Mouse (Mus musculus): ENCODE data around the gene Mtx3. TPM values are rescaled to one million over a fixed set of nuclear protein-coding genes. Genes with fewer than 3 reads are reported as not detected.
"Not testable (repeated sequence)": the region's sequence is repeated elsewhere in the genome, so short reads cannot be mapped to it uniquely, and the experiment has no call there.

The Mtx3 gene
- polyA plus RNA-seq (2012; rRNA removed) (27.3 and 28.1 TPM in 2 replicates), polyA plus RNA-seq (2014; fragmentation: Nextera tagmentation; extraction: Ambion mirVana) (5.6 and 6.9 TPM in 2 replicates)

- Histone ChIP-seq H3K4me1 (ENCODE audit: control insufficient read depth, insufficient read depth, low read length) (peaks cover 6% of the 10 kb centered on the region; the same call in 1 of the 2 replicates), H3K9ac (ENCODE audit: low read depth, low read length, severe bottlenecking) (peak within 1 kb of the TSS; percentile 85), H3K36me3 (ENCODE audit: control insufficient read depth, insufficient read depth, low read length) (peaks cover 23% of the 10 kb centered on the region), H3K27me3 (ENCODE audit: control insufficient read depth, insufficient read depth, low read length) (no peaks in the 10 kb centered on the region), H3K9me3 (ENCODE audit: control insufficient read depth, low read length) (no peaks in the 10 kb centered on the region), H3K4me3 (replicated peaks; ENCODE audit: low read length) (peak within 1 kb of the TSS; percentile 78), H3K4me2 (replicated peaks; ENCODE audit: low read depth, low read length, severe bottlenecking) (peak within 1 kb of the TSS; percentile 58), H3K27ac (replicated peaks; ENCODE audit: low read depth, low read length) (peak within 1 kb of the TSS; percentile 80)
- 4% methylated on average over 28 of the region's 40 CpGs for WGBS
- ATAC-seq (ENCODE audit: low FRiP score, low read depth) = peak; percentile 97
- TF ChIP-seq POLR2A (IDR thresholded peaks at IDR 0.05; ENCODE audit: borderline replicate concordance, extremely low read depth, insufficient read depth, insufficient read length) = peak; percentile 73; the same call in 1 of the 2 replicates
- DNase-seq (ENCODE audit: low spot score) = peak; percentile 77
These were observed at the start of gene Mtx3 for GRCm38 (mm10) chr13:92844586-92845221. TSS of gene Mtx3 (plus strand) at chr13:92844760.

GRCm38 (mm10) chr13:92798830-92799229 is 45.7 kb upstream of the Mtx3 start:
- H3K9ac ChIP-seq (ENCODE audit: low read depth, low read length, severe bottlenecking) = no peak overlapping the region
- no peak for DNase-seq (ENCODE audit: low spot score)
- no peak overlapping the region for H3K27ac ChIP-seq (replicated peaks; ENCODE audit: low read depth, low read length)
- ATAC-seq (ENCODE audit: low FRiP score, low read depth) = no peak
- WGBS = 71% methylated on average over 2 of the region's 2 CpGs
- no peak overlapping the region for H3K4me2 ChIP-seq (replicated peaks; ENCODE audit: low read depth, low read length, severe bottlenecking)
- H3K27me3 ChIP-seq (ENCODE audit: control insufficient read depth, insufficient read depth, low read length) = 0 out of 2 replicates have a peak, but pooled peaks cover 11% of the 10 kb centered on the region
- TF ChIP-seq POLR2A (IDR thresholded peaks at IDR 0.05; ENCODE audit: borderline replicate concordance, extremely low read depth, insufficient read depth, insufficient read length) = no peak
- no peaks in the 10 kb centered on the region for H3K36me3 ChIP-seq (ENCODE audit: control insufficient read depth, insufficient read depth, low read length)
- H3K4me1 ChIP-seq (ENCODE audit: control insufficient read depth, insufficient read depth, low read length) = peaks cover 8% of the 10 kb centered on the region
- H3K9me3 ChIP-seq (ENCODE audit: control insufficient read depth, low read length) = no peaks in the 10 kb centered on the region
- H3K4me3 ChIP-seq (replicated peaks; ENCODE audit: low read length) = no peak overlapping the region

- DNase-seq (ENCODE audit: low spot score) (no peak), ATAC-seq (ENCODE audit: low FRiP score, low read depth) (no peak)
- no peak for TF ChIP-seq POLR2A (IDR thresholded peaks at IDR 0.05; ENCODE audit: borderline replicate concordance, extremely low read depth, insufficient read depth, insufficient read length)
- Histone ChIP-seq H3K4me2 (replicated peaks; ENCODE audit: low read depth, low read length, severe bottlenecking) (no peak overlapping the region), H3K36me3 (ENCODE audit: control insufficient read depth, insufficient read depth, low read length) (no peaks in the 10 kb centered on the region), H3K27me3 (ENCODE audit: control insufficient read depth, insufficient read depth, low read length) (0 out of 2 replicates have a peak, but pooled peaks cover 9% of the 10 kb centered on the region), H3K4me1 (ENCODE audit: control insufficient read depth, insufficient read depth, low read length) (peaks cover 4% of the 10 kb centered on the region), H3K27ac (replicated peaks; ENCODE audit: low read depth, low read length) (no peak overlapping the region), H3K4me3 (replicated peaks; ENCODE audit: low read length) (no peak overlapping the region), H3K9ac (ENCODE audit: low read depth, low read length, severe bottlenecking) (no peak overlapping the region), H3K9me3 (ENCODE audit: control insufficient read depth, low read length) (no peaks in the 10 kb centered on the region)
- 67% methylated on average over 7 of the region's 7 CpGs for WGBS
These were observed 45.1 kb upstream of the Mtx3 start for GRCm38 (mm10) chr13:92799306-92799925.

- Histone ChIP-seq H3K4me2 (replicated peaks; ENCODE audit: low read depth, low read length, severe bottlenecking) (no peak overlapping the region), H3K9me3 (ENCODE audit: control insufficient read depth, low read length) (no peaks in the 10 kb centered on the region), H3K4me3 (replicated peaks; ENCODE audit: low read length) (no peak overlapping the region), H3K4me1 (ENCODE audit: control insufficient read depth, insufficient read depth, low read length) (no peaks in the 10 kb centered on the region), H3K27me3 (ENCODE audit: control insufficient read depth, insufficient read depth, low read length) (no peaks in the 10 kb centered on the region), H3K9ac (ENCODE audit: low read depth, low read length, severe bottlenecking) (no peak overlapping the region), H3K36me3 (ENCODE audit: control insufficient read depth, insufficient read depth, low read length) (no peaks in the 10 kb centered on the region), H3K27ac (replicated peaks; ENCODE audit: low read depth, low read length) (no peak overlapping the region)
- no peak for TF ChIP-seq POLR2A (IDR thresholded peaks at IDR 0.05; ENCODE audit: borderline replicate concordance, extremely low read depth, insufficient read depth, insufficient read length)
- ATAC-seq (ENCODE audit: low FRiP score, low read depth) (no peak), DNase-seq (ENCODE audit: low spot score) (no peak)
These were observed 37.8 kb upstream of the Mtx3 start for GRCm38 (mm10) chr13:92806785-92807184.

GRCm38 (mm10) chr13:92807849-92808248 is 36.7 kb upstream of the Mtx3 start:
- WGBS = 84% methylated on average over 3 of the region's 3 CpGs
- Histone ChIP-seq H3K27ac (replicated peaks; ENCODE audit: low read depth, low read length) (no peak overlapping the region), H3K9ac (ENCODE audit: low read depth, low read length, severe bottlenecking) (no peak overlapping the region), H3K36me3 (ENCODE audit: control insufficient read depth, insufficient read depth, low read length) (no peaks in the 10 kb centered on the region), H3K4me3 (replicated peaks; ENCODE audit: low read length) (no peak overlapping the region), H3K4me2 (replicated peaks; ENCODE audit: low read depth, low read length, severe bottlenecking) (no peak overlapping the region), H3K27me3 (ENCODE audit: control insufficient read depth, insufficient read depth, low read length) (no peaks in the 10 kb centered on the region), H3K4me1 (ENCODE audit: control insufficient read depth, insufficient read depth, low read length) (peaks cover 4% of the 10 kb centered on the region; the same call in 1 of the 2 replicates), H3K9me3 (ENCODE audit: control insufficient read depth, low read length) (no peaks in the 10 kb centered on the region)
- no peak for TF ChIP-seq POLR2A (IDR thresholded peaks at IDR 0.05; ENCODE audit: borderline replicate concordance, extremely low read depth, insufficient read depth, insufficient read length)
- ATAC-seq (ENCODE audit: low FRiP score, low read depth) = no peak
- DNase-seq (ENCODE audit: low spot score) = no peak

DNA sequence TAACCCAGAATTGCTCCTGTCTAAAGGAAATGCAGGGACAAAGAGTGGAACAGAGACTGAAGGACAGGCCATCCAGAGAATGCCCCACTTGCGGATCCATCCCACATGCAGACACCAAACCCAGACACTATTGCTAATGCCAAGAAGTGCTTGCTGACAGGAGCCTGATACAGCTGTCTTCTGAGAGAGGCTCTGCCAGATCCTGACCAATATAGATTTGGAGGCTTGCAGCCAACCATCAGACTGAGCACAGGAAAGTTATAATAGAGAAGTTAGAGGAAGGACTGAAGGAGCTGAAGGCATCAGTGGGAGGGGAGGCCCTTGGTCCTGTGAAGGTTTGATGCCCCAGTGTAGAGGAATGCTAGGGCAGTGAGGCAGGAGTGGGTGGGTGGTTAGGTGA is 34.0 kb upstream of the Mtx3 start:
- not testable (repeated sequence) for H3K27me3 ChIP-seq (ENCODE audit: control insufficient read depth, insufficient read depth, low read length); H3K4me1 ChIP-seq (ENCODE audit: control insufficient read depth, insufficient read depth, low read length); H3K36me3 ChIP-seq (ENCODE audit: control insufficient read depth, insufficient read depth, low read length); H3K9me3 ChIP-seq (ENCODE audit: control insufficient read depth, low read length); DNase-seq (ENCODE audit: low spot score); H3K9ac ChIP-seq (ENCODE audit: low read depth, low read length, severe bottlenecking); H3K4me2 ChIP-seq (replicated peaks; ENCODE audit: low read depth, low read length, severe bottlenecking); H3K4me3 ChIP-seq (replicated peaks; ENCODE audit: low read length); H3K27ac ChIP-seq (replicated peaks; ENCODE audit: low read depth, low read length); ATAC-seq (ENCODE audit: low FRiP score, low read depth)
- WGBS = 92% methylated on average over 1 of the region's 1 CpGs

Data from limb, embryonic 14.5 days (tissue).